Mouse (Mus musculus) limb, embryonic 14.5 days (tissue): ENCODE results near the gene 0610010F05Rik. TPM values are rescaled to one million over a fixed set of nuclear protein-coding genes. Genes with fewer than 3 reads are reported as not detected.

Experiments used
- ATAC-seq: fragments of 200-750 bp; cut with Nextera tagmentation; 2 replicates; pipeline ENCODE4 v1.8.0; 2017; ENCODE audit warnings: low read depth, moderate number of reproducible peaks, moderate TSS enrichment; ENCODE audit not compliant: low FRiP score
- DNase-seq: peaks from one replicate; pipeline ENCODE4 v3.0.0-alpha.2; 2015; ENCODE audit warnings: low spot score
- H3K27ac ChIP-seq: fragments of 300-500 bp; sonication (generic); replicated peaks from 2 replicates; pipeline ENCODE4 v1.5.1; 2014; ENCODE audit warnings: low read depth, mild to moderate bottlenecking, low read length, moderate library complexity, mixed read lengths
- H3K27me3 ChIP-seq: fragments of 300-500 bp; sonication (generic); 2 replicates; pipeline ENCODE4 v1.6.1; 2014; ENCODE audit warnings: low read length, mixed read lengths; ENCODE audit not compliant: control insufficient read depth, insufficient read depth
- H3K36me3 ChIP-seq: fragments of 300-500 bp; sonication (generic); 2 replicates; pipeline ENCODE4 v1.6.1; 2014; ENCODE audit warnings: mild to moderate bottlenecking, low read length, moderate library complexity, mixed read lengths; ENCODE audit not compliant: control insufficient read depth, insufficient read depth
- H3K4me1 ChIP-seq: fragments of 300-500 bp; sonication (generic); 2 replicates; pipeline ENCODE4 v1.6.1; 2014; ENCODE audit warnings: antibody characterized with exemption, low read length, mixed read lengths; ENCODE audit not compliant: control insufficient read depth, insufficient read depth
- H3K4me2 ChIP-seq: fragments of 300-500 bp; sonication (generic); replicated peaks from 2 replicates; pipeline ENCODE4 v1.6.1; 2014; ENCODE audit warnings: low read depth, mild to moderate bottlenecking, low read length, moderate library complexity; ENCODE audit not compliant: severe bottlenecking
- H3K4me3 ChIP-seq: fragments of 300-500 bp; sonication (generic); replicated peaks from 2 replicates; pipeline ENCODE4 v1.5.1; 2014; ENCODE audit warnings: low read length
- H3K9ac ChIP-seq: fragments of 300-500 bp; sonication (generic); 2 replicates; pipeline ENCODE4 v1.6.1; 2014; ENCODE audit warnings: mild to moderate bottlenecking, low read depth, low read length, moderate library complexity; ENCODE audit not compliant: severe bottlenecking
- H3K9me3 ChIP-seq: fragments of 300-500 bp; sonication (generic); 2 replicates; pipeline ENCODE4 v1.6.1; 2016; ENCODE audit warnings: low read length; ENCODE audit not compliant: control insufficient read depth
- POLR2A ChIP-seq: fragments of 200-500 bp; IDR thresholded peaks from 2 replicates; pipeline ENCODE4 v1.8.0; 2012; ENCODE audit warnings: inconsistent platforms, mild to moderate bottlenecking, moderate library complexity, borderline replicate concordance; ENCODE audit not compliant: insufficient read depth, insufficient read length; ENCODE audit errors: extremely low read depth
- WGBS: fragments of 180-500 bp; shearing (Covaris S2); extraction: QIAGEN DNeasy Blood & Tissue Kit; methylation state at CpG from one replicate; pipeline ENCODE4 v1.1.7; 2014; 5-methylcytosine and 5-hydroxymethylcytosine counted together
- polyA plus RNA-seq, 2 experiments: library from polyadenylated mRNA; depleted of rRNA in 1 of 2; stranded (reverse) in 1 of 2; unstranded in 1 of 2; fragments of >200 nt; fragmentation: Nextera tagmentation in 1 of 2; extraction: Ambion mirVana in 1 of 2; gene quantifications; 2 replicates each; pipeline versions ENCODE4 v1.2.1 to v1.2.3; 2012 to 2014

0610010F05Rik gene
- polyA plus RNA-seq, 2 experiments = 10.6 to 22.1 TPM

GRCm38 (mm10) chr11:23664232-23664631 is 30.8 kb upstream of the 0610010F05Rik start:
- H3K9ac ChIP-seq = no peak overlapping the region
- 0 out of 2 replicates have a peak, but pooled peaks cover 6% of the 10 kb centered on the region for H3K36me3 ChIP-seq
- peaks cover 3% of the 10 kb centered on the region; the same call in 1 of the 2 replicates for H3K4me1 ChIP-seq
- no peak overlapping the region for H3K4me3 ChIP-seq
- DNase-seq = no peak
- ATAC-seq = no peak
- no peaks in the 10 kb centered on the region for H3K27me3 ChIP-seq
- H3K9me3 ChIP-seq = no peaks in the 10 kb centered on the region
- TF ChIP-seq POLR2A = no peak
- no peak overlapping the region for H3K4me2 ChIP-seq
- H3K27ac ChIP-seq = no peak overlapping the region

DNA sequence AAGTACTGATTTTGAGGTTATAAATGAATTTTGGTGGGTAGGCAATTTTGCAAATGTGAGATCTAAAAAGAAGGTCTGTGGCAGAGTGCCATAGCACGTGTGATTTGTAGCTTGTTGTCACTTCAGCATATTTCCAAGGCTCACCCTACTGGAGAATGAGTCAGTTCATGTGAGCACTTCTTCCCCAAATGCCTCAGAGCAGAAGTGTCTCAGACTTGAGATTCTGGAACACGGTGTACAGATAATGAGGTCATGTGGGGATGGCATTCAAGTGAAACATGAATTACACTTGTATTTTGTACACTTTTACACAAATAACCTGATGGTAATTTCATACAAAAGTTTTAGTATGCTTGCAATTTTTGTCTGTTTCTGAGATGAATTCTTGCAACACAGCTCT is 24.4 kb upstream of the 0610010F05Rik start:
- no peak overlapping the region for H3K4me2 ChIP-seq
- 83% methylated on average over 2 of the region's 2 CpGs for WGBS
- no peak overlapping the region for H3K4me3 ChIP-seq
- no peak overlapping the region for H3K27ac ChIP-seq
- H3K9ac ChIP-seq = no peak overlapping the region
- DNase-seq (no peak), ATAC-seq (no peak)
- H3K9me3 ChIP-seq = no peaks in the 10 kb centered on the region
- H3K4me1 ChIP-seq = peaks cover 2% of the 10 kb centered on the region; the same call in 1 of the 2 replicates
- no peaks in the 10 kb centered on the region for H3K27me3 ChIP-seq
- no peak for TF ChIP-seq POLR2A
- H3K36me3 ChIP-seq = peaks cover 3% of the 10 kb centered on the region; the same call in 1 of the 2 replicates

GRCm38 (mm10) chr11:23653666-23654065 is 20.2 kb upstream of the 0610010F05Rik start:
- no peak overlapping the region for H3K4me2 ChIP-seq
- DNase-seq = no peak
- H3K27me3 ChIP-seq = no peaks in the 10 kb centered on the region
- H3K27ac ChIP-seq = no peak overlapping the region
- no peak overlapping the region for H3K4me3 ChIP-seq
- no peak for ATAC-seq
- 75% methylated on average over 3 of the region's 3 CpGs for WGBS
- no peak for TF ChIP-seq POLR2A
- H3K4me1 ChIP-seq = no peaks in the 10 kb centered on the region
- no peaks in the 10 kb centered on the region for H3K9me3 ChIP-seq
- peaks cover 9% of the 10 kb centered on the region for H3K36me3 ChIP-seq
- no peak overlapping the region for H3K9ac ChIP-seq

- DNase-seq (no peak), ATAC-seq (no peak)
- H3K9me3 ChIP-seq = no peaks in the 10 kb centered on the region
- WGBS = 91% methylated on average over 3 of the region's 3 CpGs
- H3K27me3 ChIP-seq = no peaks in the 10 kb centered on the region
- no peak overlapping the region for H3K4me2 ChIP-seq
- H3K27ac ChIP-seq = no peak overlapping the region
- peaks cover 17% of the 10 kb centered on the region; the same call in 1 of the 2 replicates for H3K36me3 ChIP-seq
- no peaks in the 10 kb centered on the region for H3K4me1 ChIP-seq
- H3K4me3 ChIP-seq = no peak overlapping the region
- H3K9ac ChIP-seq = no peak overlapping the region
- TF ChIP-seq POLR2A = no peak
These were observed 14.4 kb upstream of the 0610010F05Rik start for GRCm38 (mm10) chr11:23647835-23648234.

- Histone ChIP-seq H3K4me3 (no peak overlapping the region), H3K27me3 (no peaks in the 10 kb centered on the region), H3K27ac (no peak overlapping the region), H3K36me3 (peaks cover 17% of the 10 kb centered on the region; the same call in 1 of the 2 replicates), H3K4me2 (no peak overlapping the region), H3K4me1 (no peaks in the 10 kb centered on the region), H3K9me3 (no peaks in the 10 kb centered on the region), H3K9ac (no peak overlapping the region)
- no peak for TF ChIP-seq POLR2A
- ATAC-seq = no peak
- no peak for DNase-seq
These were observed 14.0 kb upstream of the 0610010F05Rik start for GRCm38 (mm10) chr11:23647431-23647830.

- WGBS = 72% methylated on average over 8 of the region's 8 CpGs
- no peaks in the 10 kb centered on the region for H3K36me3 ChIP-seq
- DNase-seq (no peak), ATAC-seq (no peak)
- no peak overlapping the region for H3K4me2 ChIP-seq
- H3K27me3 ChIP-seq = no peaks in the 10 kb centered on the region
- H3K9me3 ChIP-seq = no peaks in the 10 kb centered on the region
- no peak overlapping the region for H3K27ac ChIP-seq
- no peak overlapping the region for H3K9ac ChIP-seq
- TF ChIP-seq POLR2A = no peak
- no peak overlapping the region for H3K4me3 ChIP-seq
- no peaks in the 10 kb centered on the region for H3K4me1 ChIP-seq
These were observed 1.1 kb upstream of the 0610010F05Rik start for GRCm38 (mm10) chr11:23634573-23634972.
